Mouse (Mus musculus): ENCODE measurements around the gene Sf3a1. TPM values are rescaled to one million over a fixed set of nuclear protein-coding genes. Genes with fewer than 3 reads are reported as not detected.

Gene Sf3a1
- polyA plus RNA-seq, 1 experiment from 2014 or later, result 45.2 TPM

GRCm38 (mm10) chr11:4209556-4209955 lies 49.4 kb downstream of the Sf3a1 start:
- in situ Hi-C loops (cut with MboI; ENCODE audit: low pct_unique_long_range_greater_than_20kb), result no loop called here
- TF ChIP-seq CTCF (IDR thresholded peaks at IDR 0.05), result peak; percentile 88
- DNase-seq (ENCODE audit: low read depth, low spot score) (no peak), ATAC-seq (no peak)
- ChIA-PET CTCF (interaction anchor here (1.5 to 3.1 kb wide), 4 partner anchors 10 to 75 kb away, joined by 4 to 19 read pairs (median 8); no protein-coding TSS in a partner anchor), POLR2A (interaction anchor here (0.5 kb wide), 1 partner anchor 9 kb away, joined by 3 read pairs; no protein-coding TSS in a partner anchor)
- no peaks in the 10 kb centered on the region for H3K27me3 ChIP-seq

- DNase-seq (ENCODE audit: low read depth, low spot score) (no peak), ATAC-seq (no peak)
- CTCF ChIA-PET, result interaction anchor here (0.9 to 3.1 kb wide), 6 partner anchors 9 to 32 kb away, joined by 3 to 19 read pairs (median 5); partner anchors contain the start of gene Tbc1d10a
- TF ChIP-seq CTCF (IDR thresholded peaks at IDR 0.05), result no peak
- POLR2A ChIA-PET, result interaction anchor here (0.7 kb wide), 1 partner anchor 18 kb away, joined by 3 read pairs; no protein-coding TSS in a partner anchor
- H3K27me3 ChIP-seq, result no peaks in the 10 kb centered on the region
- in situ Hi-C loops (cut with MboI; ENCODE audit: low pct_unique_long_range_greater_than_20kb), result loop anchor here (10.0 kb wide), 1 partner anchor 156 kb away; no protein-coding TSS in a partner anchor
Observed at GRCm38 (mm10) chr11:4210786-4211185, 50.6 kb downstream of the Sf3a1 start.

- H3K27me3 ChIP-seq, result no peaks in the 10 kb centered on the region
- DNase-seq (ENCODE audit: low read depth, low spot score) (no peak), ATAC-seq (no peak)
- in situ Hi-C loops (cut with MboI; ENCODE audit: low pct_unique_long_range_greater_than_20kb), result loop anchor here (10.0 kb wide), 1 partner anchor 158 kb away; no protein-coding TSS in a partner anchor
- CTCF ChIA-PET, result interaction anchor here (0.9 to 2.0 kb wide), 2 partner anchors 29 to 42 kb away, joined by 3 to 6 read pairs; no protein-coding TSS in a partner anchor
- POLR2A ChIA-PET, result interaction anchor here (1.0 kb wide), 1 partner anchor 27 kb away, joined by 3 read pairs; no protein-coding TSS in a partner anchor
- no peak for TF ChIP-seq CTCF (IDR thresholded peaks at IDR 0.05)
Observed at GRCm38 (mm10) chr11:4213107-4213506, 53.0 kb downstream of the Sf3a1 start.

DNA sequence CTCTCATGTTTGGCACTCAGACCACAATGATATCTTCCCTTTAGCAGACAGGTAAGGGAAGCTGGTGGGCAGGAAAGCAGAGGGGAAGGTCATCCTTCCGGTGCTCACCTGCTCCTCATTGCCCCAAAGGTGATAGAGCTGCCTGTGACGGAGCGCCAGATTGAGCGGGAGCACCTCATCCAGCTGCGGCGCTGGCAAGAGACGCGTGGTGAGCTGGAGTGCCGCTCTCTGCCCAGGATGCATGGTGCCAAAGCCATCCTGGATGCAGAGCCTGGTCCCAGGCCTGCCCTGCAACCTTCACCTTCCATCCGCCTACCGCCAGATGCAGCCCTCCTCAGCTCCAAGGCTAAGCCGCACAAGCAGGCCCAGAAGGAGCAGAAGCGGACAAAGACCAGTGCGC lies 54.4 kb downstream of the Sf3a1 start:
- ChIA-PET POLR2A (no interaction called here), CTCF (interaction anchor here (2.0 kb wide), 1 partner anchor 31 kb away, joined by 6 read pairs; no protein-coding TSS in a partner anchor)
- DNase-seq (ENCODE audit: low read depth, low spot score) (no peak), ATAC-seq (no peak)
- in situ Hi-C loops (cut with MboI; ENCODE audit: low pct_unique_long_range_greater_than_20kb), result loop anchor here (10.0 kb wide), 1 partner anchor 160 kb away; no protein-coding TSS in a partner anchor
- no peak for TF ChIP-seq CTCF (IDR thresholded peaks at IDR 0.05)
- H3K27me3 ChIP-seq, result no peaks in the 10 kb centered on the region

GRCm38 (mm10) chr11:4215061-4215460 lies 54.9 kb downstream of the Sf3a1 start:
- TF ChIP-seq CTCF (IDR thresholded peaks at IDR 0.05), result no peak
- no peaks in the 10 kb centered on the region for H3K27me3 ChIP-seq
- no peak for ATAC-seq
- ChIA-PET POLR2A (no interaction called here), CTCF (interaction anchor here (1.2 to 1.8 kb wide), 3 partner anchors 31 to 325 kb away, joined by 3 to 10 read pairs (median 4); partner anchors contain the start of gene Rnf215)
- in situ Hi-C loops (cut with MboI; ENCODE audit: low pct_unique_long_range_greater_than_20kb), result loop anchor here (5.0 to 10.0 kb wide), 2 partner anchors 78 to 160 kb away; partner anchors contain the start of gene Rnf215
- no peak for DNase-seq (ENCODE audit: low read depth, low spot score)

- CTCF ChIA-PET, result interaction anchor here (1.2 to 1.8 kb wide), 5 partner anchors 26 to 324 kb away, joined by 3 to 10 read pairs (median 3); partner anchors contain the start of gene Rnf215
- no peaks in the 10 kb centered on the region for H3K27me3 ChIP-seq
- DNase-seq (ENCODE audit: low read depth, low spot score), result no peak
- TF ChIP-seq CTCF (IDR thresholded peaks at IDR 0.05), result no peak
- in situ Hi-C loops (cut with MboI; ENCODE audit: low pct_unique_long_range_greater_than_20kb), result loop anchor here (5.0 to 10.0 kb wide), 2 partner anchors 79 to 162 kb away; partner anchors contain the start of gene Rnf215
- no peak for ATAC-seq
- POLR2A ChIA-PET, result interaction anchor here (0.5 to 1.1 kb wide), 3 partner anchors 10 to 34 kb away, joined by 4 to 5 read pairs (median 4); no protein-coding TSS in a partner anchor
Observed at GRCm38 (mm10) chr11:4216248-4217000, 56.3 kb downstream of the Sf3a1 start.

- TF ChIP-seq CTCF (IDR thresholded peaks at IDR 0.05), result no peak
- POLR2A ChIA-PET, result interaction anchor here (1.2 kb wide), 1 partner anchor 34 kb away, joined by 5 read pairs; no protein-coding TSS in a partner anchor
- in situ Hi-C loops (cut with MboI; ENCODE audit: low pct_unique_long_range_greater_than_20kb), result loop anchor here (5.0 to 10.0 kb wide), 2 partner anchors 81 to 163 kb away; partner anchors contain the start of gene Rnf215
- DNase-seq (ENCODE audit: low read depth, low spot score) (no peak), ATAC-seq (no peak)
- no peaks in the 10 kb centered on the region for H3K27me3 ChIP-seq
- CTCF ChIA-PET, result interaction anchor here (1.0 to 2.0 kb wide), 7 partner anchors 8 to 100 kb away, joined by 4 to 24 read pairs (median 6); partner anchors contain the start of genes Lif and Rnf215
Observed at GRCm38 (mm10) chr11:4217914-4218629, 57.9 kb downstream of the Sf3a1 start, which contains the start of gene Castor1. TSS of gene Castor1 (plus strand) at chr11:4218225.

DNA sequence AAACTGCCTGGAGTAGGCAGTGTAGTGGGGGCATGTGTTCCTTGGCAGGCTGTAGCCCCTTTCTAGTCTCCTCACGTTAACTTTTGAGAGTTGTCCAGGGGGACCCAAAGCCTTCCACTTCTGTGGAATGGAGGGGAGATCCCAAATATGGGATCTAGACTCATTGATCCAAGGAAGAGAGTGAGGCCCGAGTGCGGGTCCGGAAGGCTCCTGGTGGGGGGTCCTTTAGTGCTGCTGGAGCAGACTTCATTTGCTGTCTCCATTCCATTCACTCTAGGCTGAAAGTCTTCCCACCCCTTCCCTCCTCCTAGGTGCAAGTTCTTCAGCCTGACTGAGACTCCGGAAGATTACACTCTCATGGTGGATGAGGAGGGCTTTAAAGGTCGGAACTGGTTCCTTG lies 58.5 kb downstream of the Sf3a1 start:
- TF ChIP-seq CTCF (IDR thresholded peaks at IDR 0.05), result no peak
- ChIA-PET POLR2A (interaction anchor here (1.2 kb wide), 1 partner anchor 35 kb away, joined by 5 read pairs; no protein-coding TSS in a partner anchor), CTCF (interaction anchor here (0.8 to 2.0 kb wide), 15 partner anchors 9 to 208 kb away, joined by 3 to 24 read pairs (median 5); partner anchors contain the start of genes Lif, Rnf215 and Tbc1d10a)
- no peak for DNase-seq (ENCODE audit: low read depth, low spot score)
- ATAC-seq, result no peak
- in situ Hi-C loops (cut with MboI; ENCODE audit: low pct_unique_long_range_greater_than_20kb), result loop anchor here (5.0 to 10.0 kb wide), 2 partner anchors 81 to 164 kb away; partner anchors contain the start of gene Rnf215
- H3K27me3 ChIP-seq, result no peaks in the 10 kb centered on the region

DNA sequence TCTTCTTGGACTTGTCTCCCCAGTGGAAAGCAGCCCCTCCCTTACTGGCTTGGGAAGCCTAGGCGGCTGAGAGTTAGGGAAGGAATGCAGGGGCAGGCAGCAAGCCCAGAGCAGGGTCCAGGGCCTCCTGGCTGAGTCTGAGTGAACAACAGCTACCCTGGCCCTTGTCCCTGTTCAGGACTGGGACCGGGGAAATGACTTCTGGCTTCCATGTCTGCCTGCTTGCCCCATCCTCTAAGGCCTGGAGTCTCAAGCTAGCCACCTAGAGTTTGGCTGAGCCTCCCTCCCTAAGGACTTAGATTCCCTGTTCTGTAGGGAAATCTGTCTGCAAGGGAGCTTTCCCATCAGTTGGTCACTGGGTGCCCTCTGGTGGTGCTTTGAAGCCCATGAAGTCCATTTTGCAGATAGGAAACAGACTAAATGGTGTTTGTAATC lies 59.2 kb downstream of the Sf3a1 start:
- DNase-seq (ENCODE audit: low read depth, low spot score) (no peak), ATAC-seq (peak; percentile 41)
- no peak for TF ChIP-seq CTCF (IDR thresholded peaks at IDR 0.05)
- no peaks in the 10 kb centered on the region for H3K27me3 ChIP-seq
- ChIA-PET CTCF (interaction anchor here (0.8 to 2.0 kb wide), 29 partner anchors 10 to 232 kb away, joined by 3 to 24 read pairs (median 4); partner anchors contain the start of genes Lif, Rnf215 and Tbc1d10a), POLR2A (interaction anchor here (0.6 to 1.5 kb wide), 6 partner anchors 33 to 197 kb away, joined by 3 to 5 read pairs (median 4); partner anchors contain the start of genes Rnf215 and Tbc1d10a)
- in situ Hi-C loops (cut with MboI; ENCODE audit: low pct_unique_long_range_greater_than_20kb), result loop anchor here (5.0 to 10.0 kb wide), 2 partner anchors 82 to 165 kb away; partner anchors contain the start of gene Rnf215
